Mouse (Mus musculus): ENCODE results near the gene Fbxw4.
A peak's percentile ranks its signal among the peaks of the same experiment; 100 is the strongest.

Fbxw4 gene

GRCm38 (mm10) chr19:45541409-45542041, 118.6 kb downstream of the Fbxw4 start:
- no peak for DNase-seq (ENCODE audit: low spot score in 2 of 2)

GRCm38 (mm10) chr19:45540657-45541408, 119.3 kb downstream of the Fbxw4 start:
- no peak for DNase-seq (ENCODE audit: low spot score in 2 of 2)

- peak in 1 of 2 experiments; percentile 63 for DNase-seq (ENCODE audit: low spot score in 2 of 2)
Observed at GRCm38 (mm10) chr19:45537505-45537904, 122.6 kb downstream of the Fbxw4 start.

GRCm38 (mm10) chr19:45535929-45536328, 124.2 kb downstream of the Fbxw4 start:
- DNase-seq (ENCODE audit: low spot score in 2 of 2), result no peak

- no peak for DNase-seq (ENCODE audit: low spot score in 2 of 2)
Observed at GRCm38 (mm10) chr19:45535214-45535735, 124.8 kb downstream of the Fbxw4 start.

GRCm38 (mm10) chr19:45533617-45534016, 126.5 kb downstream of the Fbxw4 start:
- no peak for DNase-seq (ENCODE audit: low spot score in 2 of 2)

- no peak for DNase-seq (ENCODE audit: low spot score in 2 of 2)
Observed at GRCm38 (mm10) chr19:45531554-45531953, 128.6 kb downstream of the Fbxw4 start.

- no peak for DNase-seq (ENCODE audit: low spot score in 2 of 2)
Observed at GRCm38 (mm10) chr19:45530200-45530995, 129.7 kb downstream of the Fbxw4 start.

GRCm38 (mm10) chr19:45529294-45529693, 130.8 kb downstream of the Fbxw4 start:
- no peak for DNase-seq (ENCODE audit: low spot score in 2 of 2)
